Comparison of ENCODE assay signal across 8 mouse cellular contexts in genomic region chr8:87197867-87198536, GRCm38 (mm10).
A peak's percentile ranks its signal among the peaks of the same experiment; 100 is the strongest.
DNase-seq lines count a peak whose midpoint lies in the region.
"Had no signal": no experiment of that assay in that cellular context is flagged by ENCODE, and none has a peak within 500 bp of the region (broad histone marks: within the 10 kb centered on the region; RNA-seq: fewer than 3 reads in every experiment).

No protein-coding gene starts in this region.

- DNase-seq in layer of hippocampus, adult 11-12 months (ENCODE audit: low spot score), result peak; percentile 6
- no peak for DNase-seq in layer of hippocampus, postnatal 36 days
- peak; percentile 24 for DNase-seq in retina, postnatal 1 day
- DNase-seq in retina, embryonic 14.5 days (ENCODE audit: low spot score), result no peak
- DNase-seq in brain, adult 2 months (ENCODE audit: low read depth, low spot score), result peak; percentile 49
- peak; percentile 31 for DNase-seq in yolk sac, embryonic 10.5 days (ENCODE audit: low spot score)
- DNase-seq in urinary bladder, adult 2 months (ENCODE audit: low spot score), result no peak
- DNase-seq: cerebellum, postnatal 36 days had no signal

Comparison
In these comparisons a context has a peak if more than half of its experiments do, and no peak if none do; other contexts are left out.
1. DNase-seq: peak in layer of hippocampus, adult 11-12 months (single experiment), retina, postnatal 1 day (single experiment), brain, adult 2 months (single experiment) and yolk sac, embryonic 10.5 days (single experiment); none in layer of hippocampus, postnatal 36 days (0 of 2), retina, embryonic 14.5 days (single experiment) and urinary bladder, adult 2 months (single experiment).